Mouse (Mus musculus): Measurements from ENCODE around the gene Rnf181. TPM values are rescaled to one million over a fixed set of nuclear protein-coding genes. Genes with fewer than 3 reads are reported as not detected.

The Rnf181 gene
- polyA plus RNA-seq, 1 experiment from 2014 or later, result 208 TPM

GRCm38 (mm10) chr6:72382494-72382893 is 15.7 kb upstream of the Rnf181 start:
- H3K9ac ChIP-seq (replicated peaks; ENCODE audit: low read depth), result no peak overlapping the region
- H3K4me1 ChIP-seq (ENCODE audit: insufficient read depth, low read depth, low read length), result no peaks in the 10 kb centered on the region
- no peak overlapping the region for H3K27ac ChIP-seq (ENCODE audit: low read length)
- DNase-seq (ENCODE audit: low spot score) (no peak), ATAC-seq (no peak)
- H3K4me2 ChIP-seq (replicated peaks; ENCODE audit: low read depth, low read length), result no peak overlapping the region
- H3K27me3 ChIP-seq (replicated peaks; ENCODE audit: insufficient read depth, low read length), result no peaks in the 10 kb centered on the region
- 67% methylated on average over 6 of the region's 6 CpGs for WGBS
- peaks cover 9% of the 10 kb centered on the region; the same call in 1 of the 2 replicates for H3K36me3 ChIP-seq (ENCODE audit: insufficient read depth, low read length)
- no peaks in the 10 kb centered on the region for H3K9me3 ChIP-seq (ENCODE audit: low read length)
- TF ChIP-seq CTCF (IDR thresholded peaks at IDR 0.05), result no peak
- TF ChIP-seq EP300 (IDR thresholded peaks at IDR 0.05), result no peak
- H3K4me3 ChIP-seq (ENCODE audit: low read depth, low read length), result no peak overlapping the region

- peak; percentile 94 for DNase-seq (ENCODE audit: low spot score)
Observed at GRCm38 (mm10) chr6:72380131-72380770, 13.5 kb upstream of the Rnf181 start, which contains the start of gene Vamp5. Gene Vamp5, minus strand, starts transcription at chr6:72380468.

GRCm38 (mm10) chr6:72379377-72380130 is 12.8 kb upstream of the Rnf181 start:
- H3K36me3 ChIP-seq (ENCODE audit: insufficient read depth, low read length), result no peaks in the 10 kb centered on the region
- H3K27ac ChIP-seq (ENCODE audit: low read length), result peak overlapping the region; percentile 91
- ATAC-seq (peak; percentile 16), DNase-seq (ENCODE audit: low spot score) (no peak)
- H3K9me3 ChIP-seq (ENCODE audit: low read length), result no peaks in the 10 kb centered on the region
- peak overlapping the region; percentile 72 for H3K4me2 ChIP-seq (replicated peaks; ENCODE audit: low read depth, low read length)
- WGBS, result 23% methylated on average over 7 of the region's 7 CpGs
- no peak for TF ChIP-seq EP300 (IDR thresholded peaks at IDR 0.05)
- no peak for TF ChIP-seq CTCF (IDR thresholded peaks at IDR 0.05)
- peak overlapping the region; percentile 64 for H3K4me3 ChIP-seq (ENCODE audit: low read depth, low read length)
- H3K4me1 ChIP-seq (ENCODE audit: insufficient read depth, low read depth, low read length), result 0 out of 2 replicates have a peak, but pooled peaks cover 4% of the 10 kb centered on the region
- H3K27me3 ChIP-seq (replicated peaks; ENCODE audit: insufficient read depth, low read length), result no peaks in the 10 kb centered on the region
- peak overlapping the region; percentile 64 for H3K9ac ChIP-seq (replicated peaks; ENCODE audit: low read depth)

More at GRCm38 (mm10) chr6:72380131-72380770, 13.5 kb upstream of the Rnf181 start, which contains the start of gene Vamp5:
- peak; percentile 94 for ATAC-seq
- WGBS, result under 1% methylated on average over 48 of the region's 49 CpGs
- H3K9ac ChIP-seq (replicated peaks; ENCODE audit: low read depth), result peak within 1 kb of the TSS; percentile 64
- H3K27me3 ChIP-seq (replicated peaks; ENCODE audit: insufficient read depth, low read length), result no peaks in the 10 kb centered on the region
- H3K4me2 ChIP-seq (replicated peaks; ENCODE audit: low read depth, low read length), result peak within 1 kb of the TSS; percentile 72
- peak within 1 kb of the TSS; percentile 64 for H3K4me3 ChIP-seq (ENCODE audit: low read depth, low read length)
- peak within 1 kb of the TSS; percentile 91 for H3K27ac ChIP-seq (ENCODE audit: low read length)
- H3K36me3 ChIP-seq (ENCODE audit: insufficient read depth, low read length), result peaks cover 7% of the 10 kb centered on the region; the same call in 1 of the 2 replicates
- TF ChIP-seq CTCF (IDR thresholded peaks at IDR 0.05) (peak; percentile 64), EP300 (IDR thresholded peaks at IDR 0.05) (peak; percentile 26; the same call in 1 of the 2 replicates)
- H3K4me1 ChIP-seq (ENCODE audit: insufficient read depth, low read depth, low read length), result no peaks in the 10 kb centered on the region
- no peaks in the 10 kb centered on the region for H3K9me3 ChIP-seq (ENCODE audit: low read length)

GRCm38 (mm10) chr6:72378510-72379234 is 11.9 kb upstream of the Rnf181 start:
- Histone ChIP-seq H3K4me2 (replicated peaks; ENCODE audit: low read depth, low read length) (peak overlapping the region; percentile 72; the same call in 1 of the 2 replicates), H3K4me1 (ENCODE audit: insufficient read depth, low read depth, low read length) (peaks cover 4% of the 10 kb centered on the region; the same call in 1 of the 2 replicates), H3K4me3 (ENCODE audit: low read depth, low read length) (no peak overlapping the region), H3K27me3 (replicated peaks; ENCODE audit: insufficient read depth, low read length) (no peaks in the 10 kb centered on the region), H3K36me3 (ENCODE audit: insufficient read depth, low read length) (no peaks in the 10 kb centered on the region), H3K9ac (replicated peaks; ENCODE audit: low read depth) (no peak overlapping the region), H3K27ac (ENCODE audit: low read length) (peak overlapping the region; percentile 91), H3K9me3 (ENCODE audit: low read length) (no peaks in the 10 kb centered on the region)
- DNase-seq (ENCODE audit: low spot score), result no peak
- WGBS, result 87% methylated on average over 8 of the region's 8 CpGs
- no peak for ATAC-seq
- TF ChIP-seq EP300 (IDR thresholded peaks at IDR 0.05) (no peak), CTCF (IDR thresholded peaks at IDR 0.05) (no peak; the same call in 1 of the 2 replicates)

GRCm38 (mm10) chr6:72374820-72375563 is 8.2 kb upstream of the Rnf181 start:
- Histone ChIP-seq H3K9me3 (ENCODE audit: low read length) (no peaks in the 10 kb centered on the region), H3K4me3 (ENCODE audit: low read depth, low read length) (no peak overlapping the region), H3K4me1 (ENCODE audit: insufficient read depth, low read depth, low read length) (peaks cover 16% of the 10 kb centered on the region; the same call in 1 of the 2 replicates), H3K27me3 (replicated peaks; ENCODE audit: insufficient read depth, low read length) (no peaks in the 10 kb centered on the region), H3K9ac (replicated peaks; ENCODE audit: low read depth) (no peak overlapping the region), H3K36me3 (ENCODE audit: insufficient read depth, low read length) (no peaks in the 10 kb centered on the region), H3K4me2 (replicated peaks; ENCODE audit: low read depth, low read length) (no peak overlapping the region), H3K27ac (ENCODE audit: low read length) (0 out of 2 replicates have a peak overlapping the region, but pooled peaks have one; percentile 20)
- no peak for DNase-seq (ENCODE audit: low spot score)
- TF ChIP-seq EP300 (IDR thresholded peaks at IDR 0.05) (no peak), CTCF (IDR thresholded peaks at IDR 0.05) (no peak)
- 56% methylated on average over 15 of the region's 15 CpGs for WGBS
- ATAC-seq, result no peak

All from lung, postnatal 0 days (tissue).